Mouse (Mus musculus) layer of hippocampus, adult 18-20 months (tissue): ENCODE measurements at regions not wholly inside any gene's neighbourhood (a gene's known extent, or its start where the extent isn't known, plus 50 kb on each side); places are given as distances from the start of the nearest gene placed in this dataset.

ENCODE experiments used
- DNase-seq, 2 experiments: peaks; one replicate each; pipeline ENCODE4 v3.0.0; 2022; ENCODE audit warnings: low spot score in 2 of 2

DNA sequence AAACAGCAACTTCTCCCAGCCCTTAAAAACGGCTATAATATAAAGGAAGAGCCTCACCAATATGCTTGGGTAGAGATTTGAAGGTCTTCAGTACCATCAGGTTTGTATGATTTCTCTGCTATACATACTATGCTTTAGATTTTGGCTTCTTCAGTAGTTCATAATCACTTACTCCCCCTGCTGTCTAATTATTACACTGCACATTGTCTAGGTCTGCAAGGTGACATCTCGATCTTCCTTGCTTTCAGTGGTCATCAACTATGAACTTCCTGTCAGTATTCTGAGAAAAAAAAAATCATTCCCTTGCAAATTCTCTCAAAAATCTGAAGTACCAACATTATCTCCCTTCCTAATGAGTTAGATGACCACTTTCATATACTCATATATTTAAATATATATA lies 225.4 kb upstream of the Galnt5 start:
- peak in 1 of 2 experiments; percentile 25 for DNase-seq

DNA sequence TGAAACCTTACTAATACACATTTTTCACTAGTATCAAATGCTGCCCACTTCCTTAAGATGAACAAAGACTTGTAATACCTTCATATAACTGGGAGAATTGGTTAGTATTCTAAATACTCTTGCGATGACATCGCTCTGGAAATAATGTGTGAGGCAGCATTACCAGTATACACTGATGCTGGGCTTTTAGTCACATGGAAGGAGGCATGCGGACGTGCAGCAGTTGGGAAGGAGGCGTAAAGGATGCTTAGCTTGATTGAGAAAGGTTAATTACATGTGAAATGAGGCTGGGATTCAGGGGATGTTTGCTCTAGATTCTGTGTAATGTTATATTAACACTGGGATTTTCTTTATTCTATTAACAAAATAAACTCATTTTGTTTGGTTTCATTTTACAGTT lies 221.5 kb upstream of the Galnt5 start:
- no peak for DNase-seq

DNA sequence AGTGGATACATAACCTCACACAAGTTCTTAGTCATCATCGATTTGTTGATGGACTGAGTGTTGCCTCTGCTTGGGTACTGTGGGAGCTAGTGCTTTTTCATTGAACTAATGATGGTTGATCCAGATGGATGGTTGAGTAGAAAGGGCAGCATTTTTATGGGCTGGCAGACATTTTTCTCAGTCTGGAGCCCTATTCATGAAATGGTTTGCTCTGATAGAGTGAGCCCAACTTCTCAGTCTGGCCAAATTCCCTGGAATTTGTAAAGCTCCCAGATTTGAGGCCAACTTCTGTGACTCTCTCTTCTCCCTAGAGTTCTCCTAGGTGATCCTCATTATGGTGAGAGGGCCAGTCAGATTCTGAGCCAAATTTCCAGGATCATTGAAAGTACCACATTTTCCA lies 216.8 kb upstream of the Galnt5 start:
- DNase-seq: peak in 1 of 2 experiments; percentile 2

DNA sequence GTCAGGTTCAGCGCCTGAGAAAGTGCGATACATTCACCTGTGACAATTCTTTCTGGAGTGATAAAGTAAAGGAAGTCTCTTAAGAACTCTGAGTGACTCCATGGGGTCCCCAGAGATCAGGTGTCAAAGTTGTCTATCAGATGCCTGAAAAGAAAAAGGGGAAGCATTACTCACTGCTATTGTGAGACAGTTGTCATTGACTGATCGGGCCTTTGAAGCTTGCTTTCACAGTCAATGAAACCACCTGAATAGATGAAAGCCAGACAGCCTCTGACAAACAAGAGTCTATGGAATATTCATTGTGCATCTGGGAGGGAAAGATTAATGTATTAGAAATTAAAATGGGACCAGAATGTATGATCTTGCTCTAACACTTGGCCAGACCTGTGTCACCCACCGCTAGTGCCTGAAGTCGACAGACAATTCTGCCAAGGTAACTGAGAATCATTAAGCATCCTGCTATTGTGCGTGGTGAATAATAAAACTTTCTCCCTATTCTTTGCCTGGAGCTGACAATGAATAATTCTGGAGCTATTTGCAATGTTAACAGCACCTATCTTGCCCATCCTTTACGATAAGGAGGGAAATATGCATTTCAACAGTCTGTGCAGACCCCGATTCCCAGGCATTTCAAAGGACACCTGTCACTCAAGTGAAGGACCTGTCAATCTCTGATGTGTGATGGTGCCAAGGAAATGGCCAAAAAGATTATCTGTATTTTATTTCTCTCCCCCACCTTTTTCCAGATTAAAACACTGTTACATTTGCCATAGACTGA lies 204.0 kb upstream of the Galnt5 start:
- DNase-seq: no peak

DNA sequence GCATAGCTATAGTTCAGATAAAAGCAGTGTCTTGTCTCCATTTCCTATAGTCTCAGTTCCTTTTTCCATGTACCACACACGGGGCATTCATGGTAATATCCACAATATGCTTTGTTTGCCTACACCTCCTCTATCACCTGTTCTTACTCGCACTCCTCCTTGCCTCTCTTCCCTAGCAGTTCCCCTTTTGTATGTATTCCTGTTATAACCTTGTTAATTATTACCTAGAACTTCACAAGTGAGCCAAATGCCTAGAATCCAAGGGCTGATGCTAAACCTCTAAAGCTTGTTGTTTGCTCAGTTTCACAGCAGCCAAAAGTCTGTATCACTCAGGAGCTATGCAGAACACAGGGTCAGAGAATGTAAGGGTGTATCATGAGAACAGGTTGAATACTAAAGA lies 198.4 kb upstream of the Galnt5 start:
- DNase-seq: no peak

DNA sequence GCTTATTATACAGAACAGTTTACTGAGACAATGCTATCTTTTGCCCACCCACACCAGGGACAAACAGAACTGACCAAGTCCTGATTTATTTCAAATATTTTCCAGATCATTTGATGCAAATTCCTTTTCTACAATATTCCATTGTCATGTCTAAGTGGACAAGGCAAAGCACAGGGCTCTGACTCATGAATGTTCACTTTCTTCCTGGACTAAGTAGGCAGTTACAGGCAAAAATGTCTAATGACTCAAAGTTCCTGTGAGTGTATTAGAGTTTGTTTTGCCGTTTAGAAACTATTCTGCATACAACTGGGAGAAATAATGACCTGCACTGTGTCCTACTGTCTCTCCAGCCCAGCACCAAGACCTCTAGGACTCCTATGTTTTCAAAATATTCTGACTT lies 189.8 kb upstream of the Galnt5 start:
- DNase-seq: no peak

DNA sequence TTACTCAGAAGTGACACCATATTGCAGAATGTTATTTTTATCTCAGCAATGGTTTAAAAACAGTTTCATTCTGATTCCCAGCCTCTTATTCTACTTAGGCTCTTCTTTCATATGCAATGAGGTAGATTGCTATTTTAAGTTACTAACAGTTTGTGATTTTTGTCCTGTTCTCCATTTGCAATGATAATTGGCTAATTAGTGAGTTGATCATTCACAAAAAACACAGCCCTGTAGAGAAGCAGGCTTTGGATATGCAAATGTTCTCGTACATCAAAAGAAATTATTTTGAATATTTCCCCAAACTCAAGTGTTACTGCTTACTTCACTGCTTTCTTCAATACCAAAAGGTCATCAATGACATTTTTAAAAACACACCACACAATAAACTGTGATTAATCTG lies 184.7 kb upstream of the Galnt5 start:
- DNase-seq: no peak

DNA sequence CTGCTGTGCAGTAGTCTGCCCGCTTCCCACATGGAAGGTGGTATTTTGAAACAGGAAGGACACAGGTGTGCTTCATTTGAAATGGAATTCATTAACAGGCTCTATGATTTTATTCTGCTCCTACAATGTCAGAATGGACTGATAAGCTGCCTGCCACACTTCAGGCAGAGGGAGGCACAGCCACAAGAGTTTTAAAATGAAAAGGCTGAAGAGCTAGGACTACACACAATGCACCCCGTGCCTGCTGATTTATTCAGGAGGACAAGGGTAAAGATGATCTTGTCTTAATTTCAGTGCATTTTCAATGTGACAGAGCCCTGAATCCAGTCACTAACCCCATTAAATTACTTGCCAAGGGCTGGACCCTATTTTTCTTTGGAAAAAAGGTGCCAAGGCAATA lies 177.3 kb upstream of the Galnt5 start:
- no peak for DNase-seq

DNA sequence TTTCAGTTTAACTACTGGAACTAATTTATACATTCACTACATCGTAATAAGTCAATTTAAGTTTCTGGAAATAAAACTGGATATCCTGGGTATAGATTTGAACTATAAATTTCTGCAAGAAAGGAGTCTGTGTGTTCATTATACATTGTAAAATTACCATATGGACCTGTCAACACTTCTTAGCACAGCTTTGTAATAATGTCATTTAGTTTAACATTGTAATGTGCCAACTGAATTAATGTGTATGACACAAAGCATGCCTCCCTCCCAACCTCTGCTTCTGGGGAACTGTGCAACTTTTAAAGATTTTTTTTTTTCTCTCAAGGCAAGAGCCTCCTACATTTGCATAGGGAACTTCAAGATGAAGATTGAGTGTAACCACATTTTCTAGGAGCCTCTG lies 176.8 kb upstream of the Galnt5 start:
- no peak for DNase-seq

DNA sequence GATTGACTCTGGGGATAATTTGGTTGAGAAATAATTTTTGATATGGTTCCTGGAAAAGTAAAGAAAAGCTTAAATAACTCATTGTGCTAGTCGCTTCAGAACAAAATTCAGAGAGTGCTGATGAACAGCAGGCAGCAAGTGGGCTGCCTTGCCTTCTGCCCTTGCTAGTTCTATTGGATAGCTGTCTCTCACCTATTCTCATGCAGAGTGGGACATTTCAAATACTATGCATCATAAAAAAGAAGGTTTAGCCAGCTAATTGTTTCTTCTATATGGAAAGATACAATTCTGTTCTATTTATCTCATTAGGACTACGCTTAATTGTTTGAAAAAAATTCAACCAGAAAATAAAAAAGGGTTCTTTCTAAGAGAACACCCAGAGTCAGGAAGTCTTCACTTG lies 169.4 kb upstream of the Galnt5 start:
- no peak for DNase-seq

DNA sequence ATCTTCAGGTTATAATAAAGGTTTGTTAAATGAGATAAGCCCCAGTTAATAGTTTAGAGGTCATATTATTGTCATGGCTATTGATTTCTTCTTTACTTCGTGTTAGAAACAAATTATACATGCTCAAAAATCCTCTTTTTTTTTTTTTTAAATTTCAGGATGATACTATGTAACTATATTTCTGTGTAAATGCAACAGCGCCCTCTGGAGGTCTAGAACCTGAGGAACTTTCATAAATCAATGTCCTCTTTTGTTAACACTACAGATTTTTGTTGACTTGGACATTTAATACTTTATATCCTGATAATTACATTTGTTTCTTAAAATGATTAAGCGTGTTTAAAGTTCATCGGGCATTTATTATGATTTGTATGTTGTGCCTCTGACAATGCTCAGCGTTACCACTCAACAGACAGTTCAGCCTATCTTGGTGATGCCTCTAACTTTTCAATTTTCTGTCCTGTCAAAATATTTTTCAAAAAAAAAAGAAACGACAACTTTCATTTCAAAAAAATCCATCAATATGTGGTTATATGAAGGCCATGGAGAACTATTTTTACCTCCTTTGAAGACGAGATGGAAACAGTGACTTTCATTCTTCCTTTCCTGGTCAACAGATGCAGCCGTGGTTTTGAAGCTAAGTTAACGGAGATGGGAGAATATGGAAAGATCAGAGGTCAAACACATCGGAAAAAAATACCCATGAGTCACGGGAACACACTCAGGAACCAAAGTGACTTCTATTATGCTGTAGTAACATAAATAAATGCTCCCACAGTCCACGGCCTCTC lies 164.9 kb upstream of the Galnt5 start:
- peak; percentile 28 to 84 for DNase-seq

DNA sequence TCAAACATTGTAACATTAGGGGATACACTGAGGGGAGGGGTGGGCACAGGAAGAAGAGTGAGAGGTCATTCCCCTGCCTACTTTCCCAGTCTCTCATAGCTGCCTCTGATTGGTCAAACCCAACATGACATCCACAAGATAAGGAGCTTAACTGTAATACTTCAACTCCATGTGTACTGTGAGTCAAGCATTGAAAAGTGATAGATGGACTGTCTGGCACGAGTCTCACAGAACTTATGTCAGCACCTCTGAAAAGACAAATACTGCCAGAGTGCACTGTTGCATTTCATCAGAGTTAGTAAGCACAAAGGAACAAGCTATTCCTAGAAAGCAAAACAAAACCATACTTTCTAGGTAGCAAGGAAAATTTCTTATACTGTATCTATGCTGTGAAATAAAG lies 152.5 kb upstream of the Galnt5 start:
- DNase-seq: no peak

DNA sequence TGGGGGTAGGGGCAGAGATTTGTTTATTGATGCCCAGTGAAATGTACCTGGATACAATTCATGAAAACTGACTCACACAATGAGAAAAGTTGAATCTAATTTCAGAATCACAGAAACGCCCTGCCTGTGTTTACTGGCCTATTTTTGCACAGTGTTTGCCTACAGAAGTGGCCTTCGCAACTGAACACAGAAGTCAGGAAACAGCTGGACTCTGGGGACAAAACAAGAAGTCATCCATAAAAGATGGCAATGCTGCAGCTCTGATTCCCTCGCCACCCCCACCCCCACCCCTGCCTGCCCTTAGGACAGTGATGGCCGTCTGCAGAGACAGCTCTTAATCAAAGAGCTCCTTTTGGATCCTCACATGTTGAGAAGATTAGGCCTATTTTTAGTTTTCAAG lies 150.0 kb upstream of the Galnt5 start:
- DNase-seq: no peak

DNA sequence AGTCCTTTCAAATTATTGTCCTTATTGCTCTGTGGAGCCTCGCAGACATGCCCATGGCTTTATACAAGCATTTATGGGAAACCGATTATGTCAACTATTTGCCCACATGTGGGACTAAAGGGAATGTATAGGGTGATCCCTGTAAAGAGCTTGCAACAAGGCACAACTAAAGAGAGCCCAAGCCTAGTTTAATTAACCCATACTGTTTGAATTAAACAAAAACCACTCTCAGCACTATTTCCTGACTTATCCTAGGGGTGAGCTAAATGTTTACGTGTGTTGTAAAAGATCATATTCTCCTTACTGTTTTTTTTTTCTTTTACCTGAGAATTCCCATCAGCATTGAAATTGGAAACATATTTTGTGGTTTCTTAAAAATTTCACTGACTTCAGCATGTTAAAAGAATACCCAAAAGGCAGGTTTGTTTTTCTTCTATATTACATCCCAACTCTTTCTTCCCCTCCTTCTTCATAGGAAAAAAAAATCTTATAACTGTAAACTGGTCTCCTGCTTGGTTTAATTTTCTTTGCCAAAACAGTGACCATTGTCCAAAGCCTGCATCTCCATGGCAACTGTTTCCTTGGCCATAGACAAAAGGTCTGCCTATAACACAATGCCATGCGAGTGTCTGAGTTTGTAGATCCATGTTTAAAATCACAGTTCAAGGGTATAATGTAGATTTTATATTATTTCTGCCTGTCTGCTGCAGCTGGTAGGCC lies 148.2 kb upstream of the Galnt5 start:
- DNase-seq: no peak

DNA sequence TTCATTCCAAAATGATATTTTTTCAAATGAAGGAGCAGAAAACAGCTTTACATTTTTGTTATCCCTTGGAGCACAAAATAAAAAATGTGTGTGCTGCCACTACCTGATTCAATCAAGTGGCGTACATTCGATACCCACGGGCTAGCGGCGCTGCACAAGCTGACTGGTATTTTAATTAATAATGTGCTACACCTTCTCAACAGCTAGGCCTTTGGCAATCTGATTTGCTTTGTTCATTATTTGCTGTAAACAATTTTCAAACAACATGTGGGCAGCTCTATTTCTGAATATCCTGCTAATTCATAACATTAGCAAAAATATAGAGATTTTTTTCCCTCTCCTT lies 147.7 kb upstream of the Galnt5 start:
- no peak for DNase-seq

DNA sequence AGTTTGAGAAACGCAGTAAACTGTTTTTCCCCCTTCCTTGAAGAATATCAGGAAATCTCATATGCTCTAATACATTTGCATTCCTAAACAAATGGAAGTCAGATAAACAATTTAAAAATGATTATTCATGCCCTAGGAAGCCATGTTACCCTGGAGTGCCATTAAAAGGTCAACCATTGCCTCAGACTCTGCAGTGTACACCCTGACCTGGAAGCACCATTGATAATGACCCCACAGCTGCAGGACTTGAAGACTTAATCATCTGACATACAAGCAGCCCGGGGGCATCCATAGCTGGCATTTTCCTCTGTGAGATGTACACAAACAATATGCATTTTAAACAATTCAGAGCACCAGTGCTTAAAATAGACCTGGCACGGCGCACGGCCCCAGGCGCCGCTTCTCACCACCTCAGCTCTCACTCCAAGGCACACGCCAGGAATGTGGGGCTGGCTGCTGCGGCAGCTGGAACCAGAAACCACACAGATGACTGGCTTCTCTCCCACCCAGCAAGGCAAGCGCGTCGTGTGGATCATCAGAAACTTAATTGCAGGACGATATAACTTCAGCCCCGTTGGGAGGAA lies 141.1 kb upstream of the Galnt5 start:
- no peak for DNase-seq

DNA sequence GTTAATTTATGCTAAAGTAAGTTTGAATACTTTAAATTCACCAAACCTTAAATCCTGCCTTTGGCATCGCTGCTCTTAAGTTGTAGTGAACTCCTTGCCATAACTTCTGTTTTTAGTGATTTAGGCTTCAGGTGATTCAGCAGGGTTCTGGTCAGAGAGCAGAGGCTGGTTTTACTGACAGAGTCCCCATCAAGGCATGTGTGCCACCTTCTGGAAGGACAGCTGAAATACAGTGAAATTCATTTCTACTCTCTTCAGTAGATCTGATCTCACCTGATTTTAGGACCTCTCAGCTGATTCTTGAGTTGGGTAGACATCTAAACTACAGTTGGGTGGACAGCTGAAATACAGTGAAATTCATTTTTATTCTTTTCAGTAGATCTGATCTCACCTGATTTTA lies 132.4 kb upstream of the Galnt5 start:
- peak in 1 of 2 experiments; percentile 22 for DNase-seq

DNA sequence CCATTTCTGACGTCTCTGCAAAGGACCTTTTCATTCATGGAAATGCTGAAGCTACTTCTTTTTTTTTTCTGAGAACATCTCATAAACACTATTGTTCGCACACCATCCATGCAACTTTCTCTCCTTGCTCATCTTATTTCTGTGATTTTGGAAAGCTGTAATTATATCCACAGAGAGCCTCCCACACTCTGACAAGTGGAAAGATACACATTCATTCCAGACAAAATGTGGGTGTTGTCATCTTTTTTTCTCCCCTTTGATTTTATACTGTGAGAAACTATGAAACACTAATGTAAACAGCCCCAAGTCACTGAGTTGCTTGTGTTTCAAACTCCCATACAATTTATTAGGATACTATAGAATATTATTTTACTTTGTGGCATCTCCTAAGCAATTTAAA lies 129.6 kb upstream of the Galnt5 start:
- peak in 1 of 2 experiments; percentile 23 for DNase-seq

DNA sequence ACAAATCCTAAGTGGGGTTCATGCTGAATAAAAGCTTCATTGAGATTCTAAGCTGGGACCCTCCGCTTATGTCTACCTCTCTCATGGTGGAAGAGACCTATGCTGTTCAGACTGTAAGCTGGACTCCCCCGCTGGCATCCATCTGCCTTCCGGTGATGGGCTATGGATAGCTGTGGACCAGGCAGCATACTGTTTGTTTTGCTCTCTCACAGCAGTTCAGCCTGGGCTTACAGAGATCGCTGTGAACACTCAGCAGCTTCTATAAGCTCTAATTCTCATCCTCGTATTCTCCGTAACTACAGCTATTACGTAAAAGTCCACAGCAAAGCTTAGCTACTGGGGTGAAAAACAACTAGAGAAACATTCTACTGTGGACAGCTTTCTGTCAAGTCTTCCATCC lies 97.5 kb upstream of the Galnt5 start:
- DNase-seq: no peak

DNA sequence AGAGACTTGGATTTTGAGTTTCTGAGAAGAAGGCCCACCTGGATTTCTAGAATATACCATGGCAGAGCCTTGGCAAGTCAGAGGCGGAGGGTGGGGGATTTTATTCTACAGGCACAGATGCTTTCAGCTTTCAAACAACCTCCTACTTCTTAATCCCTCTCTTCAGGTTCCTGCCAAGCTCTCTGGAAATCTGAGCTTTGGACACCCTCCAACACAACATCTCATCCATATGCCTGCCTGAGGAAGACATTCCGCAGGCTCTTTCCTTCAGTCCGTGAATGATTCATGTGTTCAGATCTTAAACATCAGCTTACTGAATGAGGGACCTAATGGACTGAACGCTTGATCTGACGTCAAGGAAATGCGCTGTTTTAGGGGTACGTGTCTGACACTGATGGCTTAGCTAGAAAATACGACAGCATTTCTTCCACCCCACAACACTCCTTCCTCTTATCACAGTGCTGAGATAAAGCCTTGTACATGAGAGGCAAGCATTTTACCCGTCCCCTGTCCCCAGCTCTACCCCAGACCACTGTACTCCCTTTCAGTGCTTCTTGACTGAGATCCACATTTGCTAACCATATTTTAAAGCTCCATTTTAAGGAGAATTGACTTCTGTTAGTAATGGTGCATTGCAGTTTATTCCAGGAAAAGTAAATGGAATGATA lies 97.0 kb upstream of the Galnt5 start:
- peak; percentile 65 to 72 for DNase-seq

DNA sequence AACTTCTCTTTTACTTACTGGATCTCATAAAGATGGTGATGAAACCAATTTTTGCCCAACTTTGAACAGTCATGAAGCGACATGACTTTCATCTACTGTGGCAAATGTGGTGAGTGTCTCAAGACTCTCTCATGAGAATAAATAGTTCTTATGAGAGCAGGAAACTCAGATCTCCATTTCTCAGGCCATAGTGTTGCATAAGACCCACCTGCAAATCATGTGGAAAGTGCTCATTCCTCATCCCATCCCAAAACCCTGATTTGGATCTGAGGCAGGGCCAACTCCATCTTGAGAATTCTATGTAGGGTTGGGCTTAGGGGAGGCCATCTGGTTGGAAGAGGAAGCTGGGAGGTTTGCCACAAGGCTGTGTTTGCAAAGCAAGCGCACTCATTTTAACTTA lies 92.5 kb upstream of the Galnt5 start:
- peak; percentile 25 to 46 for DNase-seq
